Mouse (Mus musculus) heart, embryonic 11.5 days (tissue): ENCODE data around the gene 1110059G10Rik. TPM values are rescaled to one million over a fixed set of nuclear protein-coding genes. Genes with fewer than 3 reads are reported as not detected.

Source experiments
- ATAC-seq: fragments of 200-750 bp; cut with Nextera tagmentation; replicated peaks from 2 replicates; pipeline ENCODE4 v1.8.0; 2017; ENCODE audit warnings: moderate library complexity; ENCODE audit not compliant: insufficient number of reproducible peaks, low FRiP score, low TSS enrichment
- H3K27ac ChIP-seq: fragments of 300-500 bp; sonication (generic); 2 replicates; pipeline ENCODE4 v1.5.1; 2014; ENCODE audit warnings: mild to moderate bottlenecking, low read depth, low read length
- H3K27me3 ChIP-seq: fragments of 300-500 bp; sonication (generic); 2 replicates; pipeline ENCODE4 v1.6.1; 2014; ENCODE audit warnings: mild to moderate bottlenecking, low read length, mixed read lengths; ENCODE audit not compliant: control insufficient read depth, insufficient read depth
- H3K36me3 ChIP-seq: fragments of 300-500 bp; sonication (generic); 2 replicates; pipeline ENCODE4 v1.6.1; 2014; ENCODE audit warnings: mild to moderate bottlenecking, low read length, moderate library complexity, mixed read lengths; ENCODE audit not compliant: control insufficient read depth, insufficient read depth
- H3K4me1 ChIP-seq: fragments of 300-500 bp; sonication (generic); 2 replicates; pipeline ENCODE4 v1.6.1; 2014; ENCODE audit warnings: low read length; ENCODE audit not compliant: control insufficient read depth, insufficient read depth
- H3K4me2 ChIP-seq: fragments of 300-500 bp; sonication (generic); 2 replicates; pipeline ENCODE4 v1.6.1; 2014; ENCODE audit warnings: mild to moderate bottlenecking, moderate library complexity
- H3K4me3 ChIP-seq: fragments of 300-500 bp; sonication (generic); 2 replicates; pipeline ENCODE4 v1.5.1; 2014; ENCODE audit warnings: low read depth, low read length
- H3K9ac ChIP-seq: fragments of 300-500 bp; sonication (generic); 2 replicates; pipeline ENCODE4 v1.6.1; 2014; ENCODE audit warnings: mild to moderate bottlenecking, low read depth, low read length, moderate library complexity
- H3K9me3 ChIP-seq: fragments of 300-500 bp; sonication (generic); replicated peaks from 2 replicates; pipeline ENCODE4 v1.6.1; 2016; ENCODE audit warnings: low read length; ENCODE audit not compliant: control insufficient read depth
- WGBS: fragments of 180-500 bp; shearing (Covaris S2); extraction: QIAGEN DNeasy Blood & Tissue Kit; methylation state at CpG from one replicate; pipeline ENCODE4 v1.1.7; 2014; ENCODE audit not compliant: insufficient replicate concordance; 5-methylcytosine and 5-hydroxymethylcytosine counted together
- polyA plus RNA-seq: library from polyadenylated mRNA; unstranded; fragments of >200 nt; fragmentation: Nextera tagmentation; extraction: Ambion mirVana; gene quantifications from 2 replicates; pipeline ENCODE4 v1.2.1, GENCODE M21; 2014

Gene 1110059G10Rik
- 25.1 and 28.3 TPM in 2 replicates for polyA plus RNA-seq

DNA sequence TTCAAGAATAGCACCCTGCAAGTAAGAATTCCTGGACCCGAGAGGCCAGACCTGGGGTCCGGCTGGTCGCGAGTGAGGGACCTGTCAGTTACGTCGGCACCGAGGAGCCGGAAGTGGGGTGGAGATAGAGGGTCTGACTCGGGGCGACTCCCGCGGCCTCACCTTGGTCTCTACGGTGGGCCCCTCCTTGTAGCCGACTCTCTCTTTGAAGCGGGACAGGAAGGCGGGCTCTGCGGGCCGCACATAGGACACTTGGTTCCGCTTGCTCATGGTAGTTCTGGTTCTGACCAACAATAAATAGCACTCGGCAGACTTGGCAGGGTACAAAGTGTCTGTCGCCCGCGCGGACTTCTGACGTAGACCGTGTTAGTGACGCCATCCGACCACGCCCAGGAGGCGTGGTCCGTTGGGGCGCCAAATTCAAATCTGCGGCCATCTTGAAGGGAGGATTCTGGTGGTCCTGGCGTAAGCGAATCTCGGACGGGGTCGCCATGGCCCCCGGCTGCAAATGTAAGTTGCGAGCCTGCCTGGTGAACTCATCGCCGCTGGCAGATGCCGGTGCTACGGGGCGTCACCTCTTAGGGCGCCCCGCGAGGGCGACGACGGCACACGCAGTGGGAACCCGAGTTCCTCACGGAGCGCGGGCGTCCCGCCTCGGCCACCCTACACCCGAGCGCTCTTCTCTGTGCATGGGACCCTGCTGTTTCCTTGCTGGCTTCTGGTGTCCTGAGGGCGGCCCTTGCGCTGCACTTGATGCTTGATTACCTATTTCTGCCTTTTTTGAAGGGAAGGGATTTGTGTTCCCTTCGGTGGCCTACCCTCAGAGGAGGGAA, at the start of gene 1110059G10Rik, which contains the start of gene Kif15:
Gene 1110059G10Rik, minus strand, starts transcription at position 358 of the 833 bp plus-strand sequence.
Gene Kif15, plus strand, starts transcription at position 404 of the 833 bp plus-strand sequence.
- WGBS = under 1% methylated on average over 64 of the region's 64 CpGs
- Histone ChIP-seq H3K27ac (peak within 1 kb of the TSS; percentile 77), H3K4me2 (peak within 1 kb of the TSS; percentile 86), H3K4me1 (peaks cover 7% of the 10 kb centered on the region), H3K27me3 (no peaks in the 10 kb centered on the region), H3K9me3 (no peaks in the 10 kb centered on the region), H3K36me3 (no peaks in the 10 kb centered on the region), H3K4me3 (peak within 1 kb of the TSS; percentile 91), H3K9ac (peak within 1 kb of the TSS; percentile 81)
- peak; percentile 97 for ATAC-seq

DNA sequence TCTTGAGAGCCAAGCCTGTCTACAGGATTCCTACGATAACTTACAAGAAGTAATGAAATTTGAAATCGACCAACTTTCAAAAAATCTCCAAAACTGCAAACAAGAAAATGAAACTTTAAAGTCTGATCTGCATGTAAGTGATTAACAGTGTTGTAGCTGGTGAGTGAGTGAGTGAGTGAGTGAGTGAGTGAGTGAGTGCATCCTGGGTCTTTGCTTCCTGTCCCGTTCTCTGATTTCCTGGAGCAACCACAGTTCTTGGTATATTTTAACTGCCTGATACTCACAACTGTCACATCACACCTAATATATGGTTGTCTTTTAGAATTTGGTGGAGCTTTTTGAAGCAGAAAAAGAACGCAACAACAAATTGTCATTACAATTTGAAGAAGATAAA, 48.4 kb upstream of the 1110059G10Rik start:
- Histone ChIP-seq H3K4me1 (no peaks in the 10 kb centered on the region), H3K4me3 (no peak overlapping the region), H3K4me2 (no peak overlapping the region), H3K9ac (no peak overlapping the region), H3K27me3 (no peaks in the 10 kb centered on the region), H3K27ac (no peak overlapping the region), H3K36me3 (peaks cover 17% of the 10 kb centered on the region), H3K9me3 (no peaks in the 10 kb centered on the region)
- ATAC-seq = no peak
- WGBS = 99% methylated on average over 4 of the region's 4 CpGs

DNA sequence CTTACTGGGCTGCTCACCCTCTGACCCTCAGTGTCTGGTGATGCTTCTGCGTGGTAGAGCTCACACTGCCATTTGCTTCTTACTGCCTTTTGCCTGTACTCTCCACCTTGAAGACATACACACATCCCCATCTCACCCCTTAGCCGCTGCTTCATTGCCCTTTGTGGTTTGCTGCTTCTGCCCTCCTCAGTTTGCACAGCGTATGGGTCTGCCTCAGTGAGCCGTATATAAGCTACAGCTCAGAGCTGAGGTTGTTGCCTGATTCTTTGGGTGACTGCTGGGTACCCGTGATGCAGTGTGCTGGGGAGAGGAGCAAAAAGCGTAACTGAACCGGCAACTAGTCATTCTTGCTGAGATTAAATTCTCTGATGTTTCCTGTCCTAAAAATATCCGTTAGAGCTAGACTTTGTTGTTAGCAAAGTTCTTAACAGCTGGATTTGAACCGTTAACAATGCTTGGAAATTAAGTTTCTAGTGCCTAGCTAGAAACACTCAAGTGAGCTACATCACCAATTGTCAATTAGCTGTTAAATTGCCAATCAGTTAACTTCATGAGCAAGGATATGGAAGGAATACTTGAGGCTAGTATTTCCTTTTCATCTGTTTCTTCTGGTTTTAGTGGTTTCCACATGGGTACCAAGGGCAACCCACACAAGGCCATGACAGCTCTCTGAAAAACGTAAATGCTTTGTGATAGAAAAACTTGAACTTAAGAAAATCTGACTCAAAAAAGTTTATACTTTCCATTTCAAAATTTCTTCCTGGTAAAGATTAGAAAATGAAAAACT, 47.8 kb upstream of the 1110059G10Rik start:
- no peak for ATAC-seq
- 90% methylated on average over 10 of the region's 10 CpGs for WGBS
- Histone ChIP-seq H3K9me3 (no peaks in the 10 kb centered on the region), H3K4me3 (no peak overlapping the region), H3K4me2 (no peak overlapping the region), H3K9ac (no peak overlapping the region), H3K36me3 (peaks cover 15% of the 10 kb centered on the region), H3K4me1 (no peaks in the 10 kb centered on the region), H3K27me3 (no peaks in the 10 kb centered on the region), H3K27ac (no peak overlapping the region)

DNA sequence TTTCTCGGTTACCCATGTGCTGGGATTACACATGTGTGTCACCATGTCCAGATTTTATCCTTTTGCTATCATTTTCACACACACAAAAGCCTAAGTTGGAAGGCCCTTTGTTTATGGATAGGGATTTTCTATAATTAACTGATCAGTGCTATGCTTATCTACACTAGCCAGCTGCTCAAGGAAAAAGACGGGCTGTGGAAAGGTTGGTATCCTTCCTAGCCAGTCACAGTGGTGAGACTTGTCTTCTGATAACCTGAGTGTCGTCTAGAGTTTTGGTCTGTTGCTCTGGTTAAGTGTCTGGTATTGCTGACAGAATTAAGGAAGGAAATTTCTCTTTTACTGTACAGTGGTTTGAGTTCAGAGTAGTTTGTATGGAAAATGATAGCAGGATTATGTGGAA, 21.9 kb downstream of the 1110059G10Rik start:
- WGBS = 70% methylated on average over 3 of the region's 3 CpGs
- H3K4me1 ChIP-seq = peaks cover under 1% of the 10 kb centered on the region; the same call in 1 of the 2 replicates
- ATAC-seq = no peak
- no peaks in the 10 kb centered on the region for H3K27me3 ChIP-seq
- no peak overlapping the region for H3K4me3 ChIP-seq
- H3K4me2 ChIP-seq = no peak overlapping the region
- H3K9ac ChIP-seq = no peak overlapping the region
- peaks cover 63% of the 10 kb centered on the region for H3K36me3 ChIP-seq
- peaks cover 8% of the 10 kb centered on the region for H3K9me3 ChIP-seq
- no peak overlapping the region for H3K27ac ChIP-seq

DNA sequence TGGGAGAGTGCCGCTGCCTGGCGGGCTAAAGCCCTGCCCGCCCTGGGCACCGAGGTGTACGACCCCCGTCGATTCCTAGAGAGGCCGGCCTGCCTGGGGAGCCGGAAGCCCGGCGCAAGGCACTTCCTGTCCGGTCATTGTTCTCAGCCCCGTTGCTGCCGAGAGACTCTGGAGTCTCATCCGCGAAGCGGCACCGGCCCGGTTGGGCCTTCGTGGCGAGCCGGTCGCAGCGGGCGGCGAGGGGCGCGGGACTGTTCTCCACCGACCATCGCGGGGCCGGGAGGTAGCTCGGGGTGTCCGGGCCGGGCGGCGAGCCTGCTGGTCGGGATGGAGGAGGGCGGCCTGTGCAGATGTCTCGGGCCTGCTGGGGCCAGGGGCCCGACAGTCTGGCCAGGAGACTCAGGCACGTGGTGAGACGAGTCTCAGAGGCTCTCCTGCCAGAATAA, 27.8 kb downstream of the 1110059G10Rik start, which contains the start of gene Zfp105:
Gene Zfp105, plus strand, starts transcription at position 137 of the 446 bp plus-strand sequence.
- Histone ChIP-seq H3K4me2 (peak within 1 kb of the TSS; percentile 71), H3K4me1 (peaks cover 5% of the 10 kb centered on the region), H3K27ac (peak within 1 kb of the TSS; percentile 46; the same call in 1 of the 2 replicates), H3K4me3 (peak within 1 kb of the TSS; percentile 75), H3K27me3 (no peaks in the 10 kb centered on the region; the same call in 1 of the 2 replicates), H3K36me3 (peaks cover 30% of the 10 kb centered on the region), H3K9ac (peak within 1 kb of the TSS; percentile 94), H3K9me3 (no peaks in the 10 kb centered on the region)
- under 1% methylated on average over 43 of the region's 43 CpGs for WGBS
- ATAC-seq = peak; percentile 90

DNA sequence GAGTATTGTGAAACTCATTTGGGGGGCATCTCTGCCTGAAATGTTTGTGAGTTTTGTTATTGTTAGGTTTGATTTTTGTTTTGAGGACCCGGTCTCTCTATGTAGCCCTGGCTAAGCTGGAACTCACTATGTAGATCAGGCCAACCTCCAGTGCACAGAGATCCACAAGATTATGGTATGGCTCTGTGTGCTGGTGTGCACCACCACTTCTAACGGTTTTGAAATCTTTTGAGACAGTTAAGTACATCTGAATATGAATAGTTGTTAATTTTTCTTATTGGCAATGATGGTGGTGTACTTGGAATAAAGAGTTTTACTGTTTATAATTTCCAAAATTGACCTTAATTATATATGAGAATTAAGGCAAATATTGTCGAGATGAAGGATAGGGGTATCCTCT, 28.4 kb downstream of the 1110059G10Rik start:
- 23% methylated on average over 3 of the region's 3 CpGs for WGBS
- Histone ChIP-seq H3K27ac (no peak overlapping the region), H3K4me1 (peaks cover 5% of the 10 kb centered on the region), H3K9ac (peak overlapping the region; percentile 94), H3K4me2 (peak overlapping the region; percentile 71), H3K27me3 (no peaks in the 10 kb centered on the region; the same call in 1 of the 2 replicates), H3K36me3 (peaks cover 25% of the 10 kb centered on the region), H3K9me3 (no peaks in the 10 kb centered on the region), H3K4me3 (peak overlapping the region; percentile 75)
- no peak for ATAC-seq

DNA sequence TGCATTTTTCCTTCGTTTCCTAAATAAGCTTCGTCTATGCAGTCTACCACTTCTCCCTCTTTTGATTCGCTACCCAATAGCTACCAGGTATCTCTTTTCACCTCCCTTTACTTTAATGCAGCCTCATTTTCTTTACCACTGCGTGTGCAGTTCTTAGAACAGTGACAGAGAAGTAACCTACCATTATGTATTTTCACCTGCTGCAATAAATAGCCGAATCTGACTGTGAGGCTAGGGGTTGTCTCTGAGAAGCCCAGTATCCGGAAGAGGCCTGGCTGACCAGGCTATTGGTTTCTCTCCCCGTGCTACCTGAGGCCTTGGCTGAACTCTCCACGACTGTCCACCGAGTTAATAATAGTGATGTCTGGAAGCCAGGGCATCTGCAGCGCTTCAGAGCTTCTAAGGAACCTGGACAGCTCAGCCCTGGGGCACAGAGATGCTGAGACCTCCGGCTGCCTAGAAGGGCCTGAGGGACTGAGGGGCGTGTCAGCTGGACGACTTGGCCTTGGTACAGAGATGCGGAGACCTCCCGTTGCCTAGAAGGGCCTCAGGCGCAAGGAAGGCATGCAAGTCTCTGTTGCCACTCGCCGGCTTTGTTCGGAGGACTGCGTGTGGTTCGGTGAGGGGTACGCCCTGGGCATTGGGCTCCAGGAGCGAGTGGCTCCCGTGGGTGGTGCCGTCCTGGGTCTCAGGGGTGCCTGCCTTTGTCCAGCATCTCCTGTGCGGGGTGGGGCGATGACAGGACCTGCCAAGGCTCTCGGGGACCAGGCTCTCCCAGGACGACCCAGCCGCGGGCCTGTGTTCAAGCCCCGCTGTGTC, 47.9 kb downstream of the 1110059G10Rik start:
- H3K4me2 ChIP-seq = peak overlapping the region; percentile 79
- no peak overlapping the region; the same call in 1 of the 2 replicates for H3K27ac ChIP-seq
- H3K27me3 ChIP-seq = no peaks in the 10 kb centered on the region
- peak; percentile 83 for ATAC-seq
- H3K4me1 ChIP-seq = no peaks in the 10 kb centered on the region
- H3K36me3 ChIP-seq = no peaks in the 10 kb centered on the region
- 16% methylated on average over 32 of the region's 32 CpGs for WGBS
- H3K9me3 ChIP-seq = no peaks in the 10 kb centered on the region
- H3K4me3 ChIP-seq = peak overlapping the region; percentile 56
- peak overlapping the region; percentile 84 for H3K9ac ChIP-seq

DNA sequence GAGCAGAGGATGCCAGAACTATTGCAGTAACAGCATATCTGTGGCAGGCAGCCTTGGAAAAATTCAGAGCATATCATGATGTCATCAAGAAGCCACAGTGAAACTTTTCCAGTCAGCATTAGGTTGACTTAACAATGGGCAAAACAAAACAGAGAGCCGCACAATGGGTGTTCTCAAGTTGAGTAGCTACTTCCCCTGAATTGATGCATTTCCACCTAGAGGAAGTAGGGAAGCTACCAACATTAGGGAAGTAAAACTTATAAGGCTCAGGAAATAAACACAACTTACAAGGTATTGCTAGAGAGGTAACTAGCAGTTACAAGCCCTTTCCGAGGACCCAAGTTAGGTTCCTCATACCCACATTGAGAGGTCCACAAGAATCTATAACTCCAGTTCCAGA, 49.8 kb downstream of the 1110059G10Rik start:
- H3K36me3 ChIP-seq = peaks cover under 1% of the 10 kb centered on the region
- no peaks in the 10 kb centered on the region for H3K27me3 ChIP-seq
- no peak overlapping the region for H3K9ac ChIP-seq
- H3K4me2 ChIP-seq = no peak overlapping the region
- no peak overlapping the region for H3K27ac ChIP-seq
- no peak overlapping the region for H3K4me3 ChIP-seq
- H3K4me1 ChIP-seq = no peaks in the 10 kb centered on the region
- peaks cover under 1% of the 10 kb centered on the region for H3K9me3 ChIP-seq
- 82% methylated on average over 2 of the region's 2 CpGs for WGBS
- ATAC-seq = no peak
